11 mouse cellular contexts compared by ENCODE assay signal in the genomic region with DNA sequence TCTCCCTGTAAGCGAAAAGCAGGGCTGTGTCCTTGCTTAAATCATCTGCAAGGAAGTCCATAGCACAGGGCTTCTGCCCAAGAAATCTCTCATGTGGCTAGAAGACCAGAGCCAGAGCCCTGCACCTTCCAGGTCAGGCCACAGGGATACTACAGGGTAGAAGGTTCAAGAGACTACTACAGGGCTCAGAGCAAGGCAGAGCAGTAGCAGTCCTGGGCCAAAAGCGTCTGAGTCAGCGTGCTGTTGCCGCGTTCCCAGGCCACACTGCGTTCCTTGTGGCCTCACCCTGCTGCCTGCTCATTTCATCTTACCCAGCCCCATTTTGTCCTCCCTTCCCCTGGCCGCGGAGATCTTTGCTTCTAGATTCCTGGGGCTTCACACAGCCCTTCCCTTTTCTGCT.
DNase-seq lines count a peak whose midpoint lies in the region; ATAC-seq lines count a peak whose summit lies in the region.
"Had no signal": no experiment of that assay in that cellular context is flagged by ENCODE, and none has a peak within 500 bp of the region (broad histone marks: within the 10 kb centered on the region; RNA-seq: fewer than 3 reads in every experiment).

No protein-coding gene starts in this region.

- H3K4me3 ChIP-seq in megakaryocyte, embryonic 14.5 days (replicated peaks), result peak overlapping the region; percentile 15
- H3K4me3 ChIP-seq in embryonic facial prominence, embryonic 14.5 days (ENCODE audit: low read depth, low read length), result no peak overlapping the region
- H3K4me3 ChIP-seq in hindbrain, embryonic 14.5 days (replicated peaks; ENCODE audit: low read length), result no peak overlapping the region
- H3K4me3 ChIP-seq: limb, embryonic 13.5 days had no signal

- peak; percentile 23 for DNase-seq in embryonic facial prominence, embryonic 14.5 days (ENCODE audit: low spot score)
- DNase-seq in kidney, adult 18-20 months, result peak; percentile 12
- DNase-seq in ovary, postnatal 36 days (ENCODE audit: low spot score), result peak; percentile 21
- DNase-seq in left cerebral cortex, adult 18-20 months (ENCODE audit: low spot score in 2 of 2), result no peak
- no peak for DNase-seq in hindbrain, embryonic 14.5 days (ENCODE audit: low spot score)
- DNase-seq: cerebellum, adult 18-20 months; thymus, adult 2 months had no signal

- 60% methylated on average over 7 of the region's 8 CpGs for WGBS in embryonic facial prominence, embryonic 14.5 days
- 72% methylated on average over 8 of the region's 8 CpGs for WGBS in hindbrain, embryonic 14.5 days

- H3K36me3 ChIP-seq in megakaryocyte, embryonic 14.5 days (replicated peaks; ENCODE audit: low read length), result no peaks in the 10 kb centered on the region
- H3K36me3 ChIP-seq in embryonic facial prominence, embryonic 14.5 days (ENCODE audit: control insufficient read depth, insufficient read depth, low read length), result no peaks in the 10 kb centered on the region
- no peaks in the 10 kb centered on the region for H3K36me3 ChIP-seq in hindbrain, embryonic 14.5 days (replicated peaks; ENCODE audit: control insufficient read depth, insufficient read depth)
- H3K36me3 ChIP-seq: limb, embryonic 13.5 days had no signal

- no peaks in the 10 kb centered on the region for H3K27me3 ChIP-seq in megakaryocyte, embryonic 14.5 days (replicated peaks)
- no peaks in the 10 kb centered on the region for H3K27me3 ChIP-seq in embryonic facial prominence, embryonic 14.5 days (replicated peaks; ENCODE audit: control insufficient read depth, insufficient read depth, low read length)
- H3K27me3 ChIP-seq in hindbrain, embryonic 14.5 days (ENCODE audit: control insufficient read depth, insufficient read depth, low read length), result no peaks in the 10 kb centered on the region

- H3K9ac ChIP-seq in embryonic facial prominence, embryonic 14.5 days (ENCODE audit: low read depth, low read length), result no peak overlapping the region
- no peak overlapping the region for H3K9ac ChIP-seq in hindbrain, embryonic 14.5 days
- H3K9ac ChIP-seq: limb, embryonic 13.5 days had no signal

- 0 out of 2 replicates have a peak, but pooled peaks cover 4% of the 10 kb centered on the region for H3K9me3 ChIP-seq in megakaryocyte, embryonic 14.5 days
- H3K9me3 ChIP-seq in embryonic facial prominence, embryonic 14.5 days (ENCODE audit: control insufficient read depth, low read length), result no peaks in the 10 kb centered on the region
- H3K9me3 ChIP-seq in hindbrain, embryonic 14.5 days (ENCODE audit: control insufficient read depth, low read length), result no peaks in the 10 kb centered on the region
- H3K9me3 ChIP-seq: limb, embryonic 13.5 days had no signal

- H3K4me2 ChIP-seq in embryonic facial prominence, embryonic 14.5 days (ENCODE audit: low read depth, low read length), result no peak overlapping the region
- no peak overlapping the region for H3K4me2 ChIP-seq in hindbrain, embryonic 14.5 days (replicated peaks)
- H3K4me2 ChIP-seq: limb, embryonic 13.5 days had no signal

- ATAC-seq in megakaryocyte, adult 5-6 weeks (ENCODE audit: poor library complexity, severe bottlenecking), result no peak
- no peak for ATAC-seq in embryonic facial prominence, embryonic 14.5 days (ENCODE audit: low read depth)
- no peak for ATAC-seq in hindbrain, embryonic 14.5 days (ENCODE audit: low FRiP score)

- H3K4me1 ChIP-seq in megakaryocyte, embryonic 14.5 days, result no peaks in the 10 kb centered on the region
- H3K4me1 ChIP-seq in embryonic facial prominence, embryonic 14.5 days (ENCODE audit: control insufficient read depth, insufficient read depth, low read length), result peaks cover 3% of the 10 kb centered on the region; the same call in 1 of the 2 replicates
- H3K4me1 ChIP-seq in hindbrain, embryonic 14.5 days (replicated peaks; ENCODE audit: control insufficient read depth, insufficient read depth, low read length), result no peaks in the 10 kb centered on the region

- peak overlapping the region; percentile 12 for H3K27ac ChIP-seq in embryonic facial prominence, embryonic 14.5 days (replicated peaks; ENCODE audit: low read depth, low read length)
- H3K27ac ChIP-seq in hindbrain, embryonic 14.5 days, result no peak overlapping the region
- H3K27ac ChIP-seq: limb, embryonic 13.5 days; macrophage had no signal

Comparison
In these comparisons a context has a peak if more than half of its experiments do, and no peak if none do; other contexts are left out.
1. DNase-seq: peak in embryonic facial prominence, embryonic 14.5 days (single experiment), kidney, adult 18-20 months (single experiment) and ovary, postnatal 36 days (single experiment); none in left cerebral cortex, adult 18-20 months (0 of 2) and hindbrain, embryonic 14.5 days (single experiment).